Mouse (Mus musculus) CH12.LX (cell line): Measurements from ENCODE around the gene Psmb7.

ENCODE experiments used
- E2F4 ChIP-seq: IDR thresholded peaks from 2 replicates; pipeline ENCODE4 v1.6.1; 2011; ENCODE audit warnings: low read depth, low read length, improper control_type of control experiment; ENCODE audit not compliant: insufficient replicate concordance
- POLR2A ChIP-seq: IDR thresholded peaks from 2 replicates; pipeline ENCODE4 v1.6.1; 2011; ENCODE audit warnings: low read depth, mild to moderate bottlenecking, improper control_type of control experiment, low read length
- POLR2AphosphoS2 ChIP-seq: IDR thresholded peaks from 2 replicates; pipeline ENCODE4 v1.6.1; 2011; ENCODE audit warnings: low read depth, low read length, improper control_type of control experiment
- RAD21 ChIP-seq: IDR thresholded peaks from 2 replicates; pipeline ENCODE4 v1.6.1; 2011; ENCODE audit warnings: low read depth, mild to moderate bottlenecking, low read length, improper control_type of control experiment, moderate library complexity

GRCm38 (mm10) chr2:38571971-38572601 lies 71.8 kb downstream of the Psmb7 start:
- TF ChIP-seq POLR2A (no peak), POLR2AphosphoS2 (no peak), RAD21 (no peak), E2F4 (no peak)
